Mouse (Mus musculus): ENCODE data around the gene Myadm. TPM values are rescaled to one million over a fixed set of nuclear protein-coding genes. Genes with fewer than 3 reads are reported as not detected.

Gene Myadm
- polyA plus RNA-seq, 1 experiment from 2014 or later: 55.1 TPM

- no peak overlapping the region for H3K27ac ChIP-seq (ENCODE audit: low read length)
- no peaks in the 10 kb centered on the region; the same call in 1 of the 2 replicates for H3K4me1 ChIP-seq (ENCODE audit: control insufficient read depth, low read depth, low read length)
- WGBS (ENCODE audit: insufficient replicate concordance): 49% methylated on average over 4 of the region's 4 CpGs
- H3K27me3 ChIP-seq (ENCODE audit: control insufficient read depth, insufficient read depth, low read depth, low read length): peaks cover 26% of the 10 kb centered on the region
- no peaks in the 10 kb centered on the region for H3K9me3 ChIP-seq (replicated peaks; ENCODE audit: control insufficient read depth, low read length)
- no peak overlapping the region for H3K4me3 ChIP-seq (ENCODE audit: low read depth, low read length)
- no peak for ATAC-seq (ENCODE audit: low read depth)
- no peak overlapping the region for H3K9ac ChIP-seq (ENCODE audit: low read depth, low read length)
- no peak overlapping the region for H3K4me2 ChIP-seq (ENCODE audit: low read depth, low read length)
- H3K36me3 ChIP-seq (ENCODE audit: control insufficient read depth, insufficient read depth): no peaks in the 10 kb centered on the region
Measured at GRCm38 (mm10) chr7:3327961-3328360, 39.1 kb downstream of the Myadm start.

GRCm38 (mm10) chr7:3329776-3330546 lies 41.1 kb downstream of the Myadm start:
- no peaks in the 10 kb centered on the region for H3K36me3 ChIP-seq (ENCODE audit: control insufficient read depth, insufficient read depth)
- 0 out of 2 replicates have a peak, but pooled peaks have one; percentile 37 for ATAC-seq (ENCODE audit: low read depth)
- H3K9ac ChIP-seq (ENCODE audit: low read depth, low read length): no peak overlapping the region
- H3K4me1 ChIP-seq (ENCODE audit: control insufficient read depth, low read depth, low read length): no peaks in the 10 kb centered on the region; the same call in 1 of the 2 replicates
- no peaks in the 10 kb centered on the region for H3K9me3 ChIP-seq (replicated peaks; ENCODE audit: control insufficient read depth, low read length)
- H3K4me2 ChIP-seq (ENCODE audit: low read depth, low read length): no peak overlapping the region
- H3K4me3 ChIP-seq (ENCODE audit: low read depth, low read length): no peak overlapping the region
- no peak overlapping the region for H3K27ac ChIP-seq (ENCODE audit: low read length)
- peaks cover 39% of the 10 kb centered on the region for H3K27me3 ChIP-seq (ENCODE audit: control insufficient read depth, insufficient read depth, low read depth, low read length)
- WGBS (ENCODE audit: insufficient replicate concordance): 14% methylated on average over 31 of the region's 31 CpGs

GRCm38 (mm10) chr7:3331171-3331570 lies 42.3 kb downstream of the Myadm start:
- H3K27me3 ChIP-seq (ENCODE audit: control insufficient read depth, insufficient read depth, low read depth, low read length): peaks cover 39% of the 10 kb centered on the region
- no peak overlapping the region for H3K4me2 ChIP-seq (ENCODE audit: low read depth, low read length)
- H3K36me3 ChIP-seq (ENCODE audit: control insufficient read depth, insufficient read depth): no peaks in the 10 kb centered on the region
- H3K9ac ChIP-seq (ENCODE audit: low read depth, low read length): no peak overlapping the region
- 37% methylated on average over 6 of the region's 6 CpGs for WGBS (ENCODE audit: insufficient replicate concordance)
- no peaks in the 10 kb centered on the region for H3K9me3 ChIP-seq (replicated peaks; ENCODE audit: control insufficient read depth, low read length)
- no peak overlapping the region for H3K4me3 ChIP-seq (ENCODE audit: low read depth, low read length)
- H3K4me1 ChIP-seq (ENCODE audit: control insufficient read depth, low read depth, low read length): no peaks in the 10 kb centered on the region; the same call in 1 of the 2 replicates
- no peak for ATAC-seq (ENCODE audit: low read depth)
- H3K27ac ChIP-seq (ENCODE audit: low read length): no peak overlapping the region

GRCm38 (mm10) chr7:3331581-3332223 lies 42.8 kb downstream of the Myadm start:
- Histone ChIP-seq H3K4me3 (ENCODE audit: low read depth, low read length) (no peak overlapping the region), H3K9ac (ENCODE audit: low read depth, low read length) (no peak overlapping the region), H3K9me3 (replicated peaks; ENCODE audit: control insufficient read depth, low read length) (no peaks in the 10 kb centered on the region), H3K4me1 (ENCODE audit: control insufficient read depth, low read depth, low read length) (no peaks in the 10 kb centered on the region; the same call in 1 of the 2 replicates), H3K36me3 (ENCODE audit: control insufficient read depth, insufficient read depth) (no peaks in the 10 kb centered on the region), H3K27me3 (ENCODE audit: control insufficient read depth, insufficient read depth, low read depth, low read length) (peaks cover 39% of the 10 kb centered on the region), H3K27ac (ENCODE audit: low read length) (no peak overlapping the region), H3K4me2 (ENCODE audit: low read depth, low read length) (peak overlapping the region; percentile 12; the same call in 1 of the 2 replicates)
- WGBS (ENCODE audit: insufficient replicate concordance): 1% methylated on average over 26 of the region's 27 CpGs
- peak; percentile 64; the same call in 1 of the 2 replicates for ATAC-seq (ENCODE audit: low read depth)

- WGBS (ENCODE audit: insufficient replicate concordance): 1% methylated on average over 4 of the region's 4 CpGs
- Histone ChIP-seq H3K4me3 (ENCODE audit: low read depth, low read length) (no peak overlapping the region), H3K27ac (ENCODE audit: low read length) (no peak overlapping the region)
Measured at GRCm38 (mm10) chr7:3332224-3332615, 43.3 kb downstream of the Myadm start.

GRCm38 (mm10) chr7:3332619-3333521 lies 44.0 kb downstream of the Myadm start, which contains the start of gene Cacng7:
Gene Cacng7 (plus strand): TSS chr7:3332955.
- ATAC-seq (ENCODE audit: low read depth): no peak
- peaks cover 39% of the 10 kb centered on the region for H3K27me3 ChIP-seq (ENCODE audit: control insufficient read depth, insufficient read depth, low read depth, low read length)

More at GRCm38 (mm10) chr7:3332224-3332615, 43.3 kb downstream of the Myadm start:
- Histone ChIP-seq H3K36me3 (ENCODE audit: control insufficient read depth, insufficient read depth) (no peaks in the 10 kb centered on the region), H3K4me2 (ENCODE audit: low read depth, low read length) (peak overlapping the region; percentile 12; the same call in 1 of the 2 replicates), H3K27me3 (ENCODE audit: control insufficient read depth, insufficient read depth, low read depth, low read length) (peaks cover 39% of the 10 kb centered on the region), H3K4me1 (ENCODE audit: control insufficient read depth, low read depth, low read length) (no peaks in the 10 kb centered on the region; the same call in 1 of the 2 replicates), H3K9me3 (replicated peaks; ENCODE audit: control insufficient read depth, low read length) (no peaks in the 10 kb centered on the region), H3K9ac (ENCODE audit: low read depth, low read length) (no peak overlapping the region)
- no peak for ATAC-seq (ENCODE audit: low read depth)

GRCm38 (mm10) chr7:3333542-3333941 lies 44.7 kb downstream of the Myadm start:
- no peak for ATAC-seq (ENCODE audit: low read depth)
- no peaks in the 10 kb centered on the region for H3K9me3 ChIP-seq (replicated peaks; ENCODE audit: control insufficient read depth, low read length)
- WGBS (ENCODE audit: insufficient replicate concordance): 10% methylated on average over 5 of the region's 5 CpGs
- no peaks in the 10 kb centered on the region for H3K36me3 ChIP-seq (ENCODE audit: control insufficient read depth, insufficient read depth)
- no peak overlapping the region for H3K27ac ChIP-seq (ENCODE audit: low read length)
- no peak overlapping the region for H3K4me3 ChIP-seq (ENCODE audit: low read depth, low read length)
- H3K4me1 ChIP-seq (ENCODE audit: control insufficient read depth, low read depth, low read length): no peaks in the 10 kb centered on the region; the same call in 1 of the 2 replicates
- H3K4me2 ChIP-seq (ENCODE audit: low read depth, low read length): no peak overlapping the region
- H3K9ac ChIP-seq (ENCODE audit: low read depth, low read length): no peak overlapping the region
- H3K27me3 ChIP-seq (ENCODE audit: control insufficient read depth, insufficient read depth, low read depth, low read length): peaks cover 39% of the 10 kb centered on the region

More at GRCm38 (mm10) chr7:3332619-3333521, 44.0 kb downstream of the Myadm start, which contains the start of gene Cacng7:
- Histone ChIP-seq H3K9ac (ENCODE audit: low read depth, low read length) (no peak within 1 kb of the TSS), H3K4me3 (ENCODE audit: low read depth, low read length) (peak within 1 kb of the TSS; percentile 17; the same call in 1 of the 2 replicates), H3K9me3 (replicated peaks; ENCODE audit: control insufficient read depth, low read length) (no peaks in the 10 kb centered on the region), H3K4me1 (ENCODE audit: control insufficient read depth, low read depth, low read length) (no peaks in the 10 kb centered on the region; the same call in 1 of the 2 replicates), H3K4me2 (ENCODE audit: low read depth, low read length) (peak within 1 kb of the TSS; percentile 12; the same call in 1 of the 2 replicates), H3K27ac (ENCODE audit: low read length) (no peak within 1 kb of the TSS), H3K36me3 (ENCODE audit: control insufficient read depth, insufficient read depth) (no peaks in the 10 kb centered on the region)
- WGBS (ENCODE audit: insufficient replicate concordance): 3% methylated on average over 65 of the region's 65 CpGs

- ATAC-seq (ENCODE audit: low read depth): no peak
- Histone ChIP-seq H3K9me3 (replicated peaks; ENCODE audit: control insufficient read depth, low read length) (no peaks in the 10 kb centered on the region), H3K4me1 (ENCODE audit: control insufficient read depth, low read depth, low read length) (no peaks in the 10 kb centered on the region; the same call in 1 of the 2 replicates), H3K27ac (ENCODE audit: low read length) (no peak overlapping the region), H3K27me3 (ENCODE audit: control insufficient read depth, insufficient read depth, low read depth, low read length) (peaks cover 27% of the 10 kb centered on the region), H3K36me3 (ENCODE audit: control insufficient read depth, insufficient read depth) (no peaks in the 10 kb centered on the region), H3K4me2 (ENCODE audit: low read depth, low read length) (no peak overlapping the region), H3K9ac (ENCODE audit: low read depth, low read length) (no peak overlapping the region), H3K4me3 (ENCODE audit: low read depth, low read length) (no peak overlapping the region)
- WGBS (ENCODE audit: insufficient replicate concordance): 48% methylated on average over 17 of the region's 17 CpGs
Measured at GRCm38 (mm10) chr7:3336412-3336811, 47.5 kb downstream of the Myadm start.

All from liver, embryonic 16.5 days (tissue).